Mouse (Mus musculus): Measurements from ENCODE around the gene Tcf3. TPM values are rescaled to one million over a fixed set of nuclear protein-coding genes. Genes with fewer than 3 reads are reported as not detected.

The Tcf3 gene
- total and polyA plus RNA-seq, 2 experiments = 6.4 to 20.2 TPM

- Histone ChIP-seq H3K27ac (replicated peaks; ENCODE audit: insufficient read depth, low read depth, low read length) (no peak overlapping the region), H3K9ac (ENCODE audit: low read depth, low read length) (no peak overlapping the region)
Observed at GRCm38 (mm10) chr10:80371983-80372382, 61.5 kb downstream of the Tcf3 start.

GRCm38 (mm10) chr10:80371411-80371966 lies 62.0 kb downstream of the Tcf3 start:
- no peaks in the 10 kb centered on the region for H3K79me2 ChIP-seq (ENCODE audit: control insufficient read depth, insufficient read depth, low read length)
- peak; percentile 54 for DNase-seq (ENCODE audit: extremely low read depth, low read depth, low spot score)
- no peak for TF ChIP-seq CTCF (IDR thresholded peaks at IDR 0.05; ENCODE audit: low read depth, low read length)
- no peaks in the 10 kb centered on the region for H3K27me3 ChIP-seq (ENCODE audit: control insufficient read depth, insufficient read depth, low read length)
- no peak overlapping the region for H3K27ac ChIP-seq (replicated peaks; ENCODE audit: insufficient read depth, low read depth, low read length)
- 23% methylated on average over 12 of the region's 12 CpGs for WGBS
- no peak overlapping the region for H3K9ac ChIP-seq (ENCODE audit: low read depth, low read length)
- H3K36me3 ChIP-seq (ENCODE audit: control insufficient read depth, insufficient read depth, low read length) = no peaks in the 10 kb centered on the region
- H3K4me1 ChIP-seq (ENCODE audit: control insufficient read depth, insufficient read depth, low read length) = peaks cover 3% of the 10 kb centered on the region; the same call in 1 of the 2 replicates
- H3K4me3 ChIP-seq (ENCODE audit: insufficient read depth, low read depth, low read length) = no peak overlapping the region

More at GRCm38 (mm10) chr10:80371983-80372382, 61.5 kb downstream of the Tcf3 start:
- TF ChIP-seq CTCF (IDR thresholded peaks at IDR 0.05; ENCODE audit: low read depth, low read length) (no peak), POLR2A (IDR thresholded peaks at IDR 0.05; ENCODE audit: extremely low read depth, insufficient read depth, low read length) (no peak)
- Histone ChIP-seq H3K27me3 (ENCODE audit: control insufficient read depth, insufficient read depth, low read length) (no peaks in the 10 kb centered on the region), H3K36me3 (ENCODE audit: control insufficient read depth, insufficient read depth, low read length) (no peaks in the 10 kb centered on the region), H3K4me1 (ENCODE audit: control insufficient read depth, insufficient read depth, low read length) (peaks cover 3% of the 10 kb centered on the region; the same call in 1 of the 2 replicates), H3K79me2 (ENCODE audit: control insufficient read depth, insufficient read depth, low read length) (no peaks in the 10 kb centered on the region), H3K4me3 (ENCODE audit: insufficient read depth, low read depth, low read length) (no peak overlapping the region)
- DNase-seq (ENCODE audit: extremely low read depth, low read depth, low spot score) = no peak
- WGBS = 74% methylated on average over 9 of the region's 9 CpGs

GRCm38 (mm10) chr10:80369995-80370747 lies 63.3 kb downstream of the Tcf3 start:
- 74% methylated on average over 21 of the region's 21 CpGs for WGBS

GRCm38 (mm10) chr10:80368392-80368791 lies 65.1 kb downstream of the Tcf3 start:
- TF ChIP-seq POLR2A (IDR thresholded peaks at IDR 0.05; ENCODE audit: extremely low read depth, insufficient read depth, low read length) (no peak), CTCF (IDR thresholded peaks at IDR 0.05; ENCODE audit: low read depth, low read length) (no peak)
- H3K27me3 ChIP-seq (ENCODE audit: control insufficient read depth, insufficient read depth, low read length) = no peaks in the 10 kb centered on the region

More at GRCm38 (mm10) chr10:80369995-80370747, 63.3 kb downstream of the Tcf3 start:
- TF ChIP-seq POLR2A (IDR thresholded peaks at IDR 0.05; ENCODE audit: extremely low read depth, insufficient read depth, low read length) = no peak
- peak; percentile 70 for TF ChIP-seq CTCF (IDR thresholded peaks at IDR 0.05; ENCODE audit: low read depth, low read length)
- Histone ChIP-seq H3K27me3 (ENCODE audit: control insufficient read depth, insufficient read depth, low read length) (no peaks in the 10 kb centered on the region), H3K36me3 (ENCODE audit: control insufficient read depth, insufficient read depth, low read length) (no peaks in the 10 kb centered on the region), H3K79me2 (ENCODE audit: control insufficient read depth, insufficient read depth, low read length) (no peaks in the 10 kb centered on the region), H3K4me1 (ENCODE audit: control insufficient read depth, insufficient read depth, low read length) (peaks cover 3% of the 10 kb centered on the region; the same call in 1 of the 2 replicates), H3K4me3 (ENCODE audit: insufficient read depth, low read depth, low read length) (no peak overlapping the region), H3K9ac (ENCODE audit: low read depth, low read length) (no peak overlapping the region), H3K27ac (replicated peaks; ENCODE audit: insufficient read depth, low read depth, low read length) (no peak overlapping the region)
- no peak for DNase-seq (ENCODE audit: extremely low read depth, low read depth, low spot score)

GRCm38 (mm10) chr10:80367954-80368353 lies 65.5 kb downstream of the Tcf3 start:
- Histone ChIP-seq H3K27ac (replicated peaks; ENCODE audit: insufficient read depth, low read depth, low read length) (peak overlapping the region; percentile 47; the same call in 1 of the 2 replicates), H3K36me3 (ENCODE audit: control insufficient read depth, insufficient read depth, low read length) (no peaks in the 10 kb centered on the region), H3K9ac (ENCODE audit: low read depth, low read length) (peak overlapping the region; percentile 69), H3K4me3 (ENCODE audit: insufficient read depth, low read depth, low read length) (peak overlapping the region; percentile 44), H3K27me3 (ENCODE audit: control insufficient read depth, insufficient read depth, low read length) (no peaks in the 10 kb centered on the region), H3K4me1 (ENCODE audit: control insufficient read depth, insufficient read depth, low read length) (peaks cover 3% of the 10 kb centered on the region; the same call in 1 of the 2 replicates), H3K79me2 (ENCODE audit: control insufficient read depth, insufficient read depth, low read length) (no peaks in the 10 kb centered on the region)
- DNase-seq (ENCODE audit: extremely low read depth, low read depth, low spot score) = peak; percentile 96
- WGBS = 21% methylated on average over 5 of the region's 5 CpGs
- no peak for TF ChIP-seq CTCF (IDR thresholded peaks at IDR 0.05; ENCODE audit: low read depth, low read length)
- TF ChIP-seq POLR2A (IDR thresholded peaks at IDR 0.05; ENCODE audit: extremely low read depth, insufficient read depth, low read length) = peak; percentile 44; the same call in 1 of the 2 replicates

More at GRCm38 (mm10) chr10:80368392-80368791, 65.1 kb downstream of the Tcf3 start:
- no peaks in the 10 kb centered on the region for H3K36me3 ChIP-seq (ENCODE audit: control insufficient read depth, insufficient read depth, low read length)
- no peaks in the 10 kb centered on the region for H3K79me2 ChIP-seq (ENCODE audit: control insufficient read depth, insufficient read depth, low read length)
- H3K4me3 ChIP-seq (ENCODE audit: insufficient read depth, low read depth, low read length) = no peak overlapping the region
- H3K4me1 ChIP-seq (ENCODE audit: control insufficient read depth, insufficient read depth, low read length) = peaks cover 3% of the 10 kb centered on the region; the same call in 1 of the 2 replicates
- DNase-seq (ENCODE audit: extremely low read depth, low read depth, low spot score) = no peak
- 93% methylated on average over 6 of the region's 6 CpGs for WGBS
- no peak overlapping the region for H3K9ac ChIP-seq (ENCODE audit: low read depth, low read length)
- H3K27ac ChIP-seq (replicated peaks; ENCODE audit: insufficient read depth, low read depth, low read length) = no peak overlapping the region

Measured in liver, adult 2 months (tissue).